Mouse (Mus musculus): ENCODE results near the gene Pde8b.

The Pde8b gene

GRCm38 (mm10) chr13:95011546-95012257 is 238.4 kb downstream of the Pde8b start:
- DNase-seq, result no peak

GRCm38 (mm10) chr13:95009261-95009660 is 240.9 kb downstream of the Pde8b start:
- DNase-seq, result no peak

GRCm38 (mm10) chr13:95007281-95007680 is 242.9 kb downstream of the Pde8b start:
- no peak for DNase-seq

- DNase-seq, result no peak
These were observed 259.6 kb downstream of the Pde8b start for GRCm38 (mm10) chr13:94990516-94990915.

- DNase-seq, result no peak
These were observed 271.1 kb downstream of the Pde8b start for GRCm38 (mm10) chr13:94979081-94979480.

- DNase-seq, result peak; percentile 95 to 97
These were observed 273.6 kb downstream of the Pde8b start, which contains the start of gene Wdr41 for GRCm38 (mm10) chr13:94976219-94977186. Wdr41 (plus strand) TSS chr13:94976344.

GRCm38 (mm10) chr13:94975828-94976218 is 274.3 kb downstream of the Pde8b start:
- DNase-seq, result no peak

All from cerebellum, postnatal 25 days (tissue).